In the genomic region with DNA sequence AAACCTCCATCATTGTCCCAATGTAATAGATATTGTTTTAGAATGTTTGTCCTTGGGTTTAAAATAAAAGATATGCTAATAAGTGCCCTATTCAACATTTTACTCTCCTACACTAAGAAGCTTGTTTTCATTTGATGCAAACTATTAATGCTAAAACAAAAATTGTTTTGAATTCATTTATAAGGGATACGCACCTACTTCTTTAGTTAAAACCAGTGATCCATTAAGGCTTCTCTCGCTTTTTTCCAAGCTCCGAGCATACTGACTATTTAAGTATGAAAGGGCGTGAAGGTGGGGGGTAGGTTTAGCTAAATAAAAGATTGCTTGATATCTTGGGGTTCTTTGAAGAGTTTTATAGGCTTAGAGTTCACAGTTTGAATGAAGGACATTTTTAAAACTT, we compare ENCODE assay signal across 25 mouse cellular contexts.
"Had no signal": no experiment of that assay in that cellular context is flagged by ENCODE, and none has a peak within 500 bp of the region (broad histone marks: within the 10 kb centered on the region; RNA-seq: fewer than 3 reads in every experiment).

No protein-coding gene starts in this region.

- H3K4me3 ChIP-seq: heart, embryonic 10.5 days; heart, embryonic 12.5 days; hindbrain, embryonic 10.5 days; hindbrain, embryonic 12.5 days; intestine, embryonic 15.5 days; layer of hippocampus, adult 2 months; left cerebral cortex, adult 2 months; limb, embryonic 10.5 days; limb, embryonic 12.5 days; liver, embryonic 13.5 days had no signal

- H3K4me1 ChIP-seq: heart, embryonic 10.5 days; heart, embryonic 12.5 days; hindbrain, embryonic 12.5 days; intestine, embryonic 15.5 days; limb, embryonic 10.5 days; limb, embryonic 12.5 days; liver, embryonic 13.5 days had no signal

- H3K9me3 ChIP-seq: heart, embryonic 10.5 days; heart, embryonic 12.5 days; hindbrain, embryonic 10.5 days; hindbrain, embryonic 12.5 days; intestine, embryonic 15.5 days; limb, embryonic 10.5 days; limb, embryonic 12.5 days; liver, embryonic 13.5 days had no signal

- H3K36me3 ChIP-seq: heart, embryonic 10.5 days; heart, embryonic 12.5 days; hindbrain, embryonic 10.5 days; hindbrain, embryonic 12.5 days; intestine, embryonic 15.5 days; limb, embryonic 10.5 days; limb, embryonic 12.5 days; liver, embryonic 13.5 days had no signal

- H3K27me3 ChIP-seq: heart, embryonic 12.5 days; intestine, embryonic 15.5 days; liver, embryonic 13.5 days had no signal

- H3K4me2 ChIP-seq: heart, embryonic 12.5 days; hindbrain, embryonic 12.5 days; hindbrain, embryonic 14.5 days; intestine, embryonic 15.5 days; limb, embryonic 12.5 days; liver, embryonic 11.5 days; liver, embryonic 13.5 days had no signal

- H3K27ac ChIP-seq: heart, embryonic 10.5 days; hindbrain, embryonic 10.5 days; hindbrain, embryonic 12.5 days; hindbrain, embryonic 14.5 days; intestine, embryonic 15.5 days; layer of hippocampus, adult 2 months; left cerebral cortex, adult 2 months; limb, embryonic 10.5 days; limb, embryonic 12.5 days; liver, embryonic 13.5 days had no signal

- ATAC-seq: hindbrain, embryonic 16.5 days; inflammation-experienced regulatory T-cells, adult 6 months; intestine, embryonic 15.5 days; intestine, postnatal 0 days had no signal

- H3K9ac ChIP-seq: heart, embryonic 12.5 days; hindbrain, embryonic 12.5 days; hindbrain, embryonic 14.5 days; intestine, embryonic 15.5 days; limb, embryonic 12.5 days; liver, embryonic 13.5 days had no signal

- DNase-seq: gastrocnemius, postnatal 25 days; heart, adult 18-20 months; heart, postnatal 10 days; heart, postnatal 4 days; kidney, adult 18-20 months; kidney, adult 8-10 months; kidney, postnatal 10 days; kidney, postnatal 25 days; kidney, postnatal 4 days; liver; liver, embryonic 13.5 days had no signal
